Mouse (Mus musculus): ENCODE data around the gene Pdzrn3.

DNA sequence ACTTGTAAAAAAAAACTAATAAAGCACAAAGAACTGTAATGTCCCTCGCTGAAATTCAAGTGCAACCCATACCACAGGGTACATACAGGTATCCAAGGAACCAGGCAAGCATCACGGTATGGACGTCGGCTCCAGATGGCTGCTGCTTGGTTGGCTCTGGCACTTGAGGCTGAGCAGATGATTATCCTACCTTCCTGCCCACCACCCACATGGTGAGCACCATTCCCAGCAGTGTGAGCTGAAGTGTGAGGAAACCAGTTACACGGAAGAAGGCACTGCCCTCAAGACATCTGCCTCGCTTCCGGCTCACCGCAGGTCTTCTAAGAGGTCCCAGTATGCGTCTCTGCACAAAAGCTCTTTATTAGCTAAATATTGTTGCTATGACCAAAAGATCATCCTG lies 67.2 kb downstream of the Pdzrn3 start:
- TF ChIP-seq ZKSCAN1 (IDR thresholded peaks at IDR 0.05; ENCODE audit: borderline replicate concordance, low read depth, low read length) (no peak), MAFK (IDR thresholded peaks at IDR 0.05; ENCODE audit: insufficient replicate concordance, low read length) (no peak), CHD2 (IDR thresholded peaks at IDR 0.05; ENCODE audit: low read length) (no peak), ZNF384 (IDR thresholded peaks at IDR 0.05; ENCODE audit: low read depth, low read length) (no peak), CTCF (conservative IDR thresholded peaks at IDR 0.05 in 1 of 2, IDR thresholded peaks at IDR 0.05 in 1 of 2; ENCODE audit: low read depth in 2 of 2, low read length in 2 of 2) (no peak), CHD1 (IDR thresholded peaks at IDR 0.05; ENCODE audit: low read depth, low read length) (no peak)
